Mouse (Mus musculus) stomach, postnatal 0 days (tissue): Measurements from ENCODE around the gene Acaa1b. TPM values are rescaled to one million over a fixed set of nuclear protein-coding genes. Genes with fewer than 3 reads are reported as not detected.
A peak's percentile ranks its signal among the peaks of the same experiment; 100 is the strongest.

Experiments used
- ATAC-seq: fragments of 200-750 bp; cut with Nextera tagmentation; 2 replicates; pipeline ENCODE4 v1.8.0; 2017; ENCODE audit not compliant: low FRiP score, low TSS enrichment
- DNase-seq: peaks from one replicate; pipeline ENCODE4 v3.0.0-alpha.2; 2016; ENCODE audit warnings: low spot score
- H3K27ac ChIP-seq: fragments of 300-500 bp; sonication (generic); replicated peaks from 2 replicates; pipeline ENCODE4 v1.5.1; 2014; ENCODE audit warnings: mild to moderate bottlenecking, control low read depth
- H3K27me3 ChIP-seq: fragments of 300-500 bp; sonication (generic); 2 replicates; pipeline ENCODE4 v1.6.1; 2014; ENCODE audit warnings: low read length; ENCODE audit not compliant: control insufficient read depth, insufficient read depth
- H3K36me3 ChIP-seq: fragments of 300-500 bp; sonication (generic); 2 replicates; pipeline ENCODE4 v1.6.1; 2014; ENCODE audit warnings: low read length, mixed read lengths; ENCODE audit not compliant: control insufficient read depth, insufficient read depth
- H3K4me1 ChIP-seq: fragments of 300-500 bp; sonication (generic); replicated peaks from 2 replicates; pipeline ENCODE4 v1.6.1; 2014; ENCODE audit warnings: antibody characterized with exemption; ENCODE audit not compliant: control insufficient read depth, insufficient read depth
- H3K4me2 ChIP-seq: fragments of 300-500 bp; sonication (generic); replicated peaks from 2 replicates; pipeline ENCODE4 v1.6.1; 2014; ENCODE audit warnings: low read depth, mild to moderate bottlenecking, control low read depth, moderate library complexity
- H3K4me3 ChIP-seq: fragments of 300-500 bp; sonication (generic); 2 replicates; pipeline ENCODE4 v1.5.1; 2014; ENCODE audit warnings: low read depth, low read length, control low read depth
- H3K9ac ChIP-seq: fragments of 300-500 bp; sonication (generic); 2 replicates; pipeline ENCODE4 v1.6.1; 2014; ENCODE audit warnings: mild to moderate bottlenecking, low read length, control low read depth, mixed read lengths
- H3K9me3 ChIP-seq: fragments of 300-500 bp; sonication (generic); 2 replicates; pipeline ENCODE4 v1.6.1; 2016; ENCODE audit warnings: low read length; ENCODE audit not compliant: control insufficient read depth
- CTCF ChIP-seq: IDR thresholded peaks from 2 replicates; pipeline ENCODE4 v1.5.1; 2016; ENCODE audit warnings: antibody characterized with exemption, low read depth, mild to moderate bottlenecking, moderate library complexity
- EP300 ChIP-seq: optimal IDR thresholded peaks from 2 replicates; pipeline ENCODE3; 2016; ENCODE audit warnings: antibody characterized with exemption
- WGBS: fragments of 180-500 bp; shearing (Covaris S2); extraction: QIAGEN DNeasy Blood & Tissue Kit; methylation state at CpG from one replicate; pipeline ENCODE4 v1.1.7; 2014; 5-methylcytosine and 5-hydroxymethylcytosine counted together
- polyA plus RNA-seq: library from polyadenylated mRNA; unstranded; fragments of >200 nt; fragmentation: Nextera tagmentation; extraction: Ambion mirVana; gene quantifications from 2 replicates; pipeline ENCODE4 v1.2.1, GENCODE M21; 2015

Gene Acaa1b
- polyA plus RNA-seq, 1 experiment from 2014 or later, result 10.7 TPM

- no peak for DNase-seq
- no peaks in the 10 kb centered on the region for H3K9me3 ChIP-seq
- H3K27ac ChIP-seq, result no peak overlapping the region
- ATAC-seq, result peak; percentile 38; the same call in 1 of the 2 replicates
- H3K36me3 ChIP-seq, result no peaks in the 10 kb centered on the region
- no peak overlapping the region for H3K9ac ChIP-seq
- 76% methylated on average over 3 of the region's 3 CpGs for WGBS
- TF ChIP-seq CTCF, result no peak
- TF ChIP-seq EP300, result no peak
- H3K27me3 ChIP-seq, result no peaks in the 10 kb centered on the region
- no peak overlapping the region for H3K4me2 ChIP-seq
- no peaks in the 10 kb centered on the region for H3K4me1 ChIP-seq
- no peak overlapping the region for H3K4me3 ChIP-seq
Measured at GRCm38 (mm10) chr9:119160689-119161088, 3.8 kb upstream of the Acaa1b start.

DNA sequence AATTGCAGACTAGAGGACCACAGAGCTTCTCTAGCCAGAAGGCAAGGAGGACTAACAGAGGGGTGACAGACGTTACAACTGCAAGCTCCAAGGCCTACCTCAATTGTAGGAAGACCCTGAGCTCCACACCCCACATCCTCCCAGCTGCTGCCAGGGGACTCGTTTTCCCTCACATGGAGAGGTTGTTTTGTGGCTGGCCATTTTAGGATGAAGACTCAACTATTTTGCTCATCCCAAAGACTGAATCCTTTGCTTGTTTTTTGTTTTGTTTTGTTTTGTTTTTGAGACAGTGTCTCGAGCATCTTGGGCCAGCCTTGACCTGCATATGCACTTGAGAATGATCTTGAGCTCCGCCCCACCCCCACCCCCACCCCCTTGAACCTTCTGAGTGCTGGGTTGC, 2.0 kb upstream of the Acaa1b start, which contains the start of gene Gm47289:
TSS of gene Gm47289 (plus strand) at position 301 of the 400 bp plus-strand sequence.
- Histone ChIP-seq H3K9me3 (no peaks in the 10 kb centered on the region), H3K9ac (no peak within 1 kb of the TSS), H3K27me3 (no peaks in the 10 kb centered on the region), H3K4me2 (no peak within 1 kb of the TSS), H3K4me3 (no peak within 1 kb of the TSS), H3K4me1 (no peaks in the 10 kb centered on the region), H3K36me3 (no peaks in the 10 kb centered on the region), H3K27ac (no peak within 1 kb of the TSS)
- DNase-seq, result no peak
- ATAC-seq, result no peak
- 55% methylated on average over 4 of the region's 4 CpGs for WGBS
- no peak for TF ChIP-seq EP300
- no peak for TF ChIP-seq CTCF

DNA sequence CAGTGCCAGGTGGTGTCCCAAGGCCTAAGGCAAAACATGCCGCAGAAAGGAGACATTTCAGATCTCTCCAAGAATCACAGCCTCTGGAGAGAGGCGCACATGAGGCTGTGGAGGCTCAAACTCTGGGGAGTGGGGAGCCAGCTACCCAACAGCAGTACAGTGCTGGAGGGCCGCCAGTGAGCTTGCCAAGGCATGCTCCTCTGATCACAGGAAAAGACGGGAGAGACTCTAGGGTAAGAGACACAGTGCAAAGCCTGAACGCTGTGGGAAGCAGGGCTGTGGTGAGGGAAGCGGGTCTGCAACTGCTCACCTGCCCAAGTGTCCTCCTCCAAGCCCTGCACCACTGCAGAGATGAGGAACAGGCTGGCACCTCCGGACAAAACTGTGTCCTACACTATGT, 1.1 kb downstream of the Acaa1b start:
- H3K27ac ChIP-seq, result no peak overlapping the region
- H3K4me3 ChIP-seq, result no peak overlapping the region
- H3K9ac ChIP-seq, result no peak overlapping the region
- TF ChIP-seq CTCF (no peak), EP300 (no peak)
- H3K27me3 ChIP-seq, result no peaks in the 10 kb centered on the region
- no peaks in the 10 kb centered on the region for H3K9me3 ChIP-seq
- ATAC-seq (no peak), DNase-seq (no peak)
- H3K36me3 ChIP-seq, result no peaks in the 10 kb centered on the region
- no peak overlapping the region for H3K4me2 ChIP-seq
- no peaks in the 10 kb centered on the region for H3K4me1 ChIP-seq
- 49% methylated on average over 7 of the region's 7 CpGs for WGBS

DNA sequence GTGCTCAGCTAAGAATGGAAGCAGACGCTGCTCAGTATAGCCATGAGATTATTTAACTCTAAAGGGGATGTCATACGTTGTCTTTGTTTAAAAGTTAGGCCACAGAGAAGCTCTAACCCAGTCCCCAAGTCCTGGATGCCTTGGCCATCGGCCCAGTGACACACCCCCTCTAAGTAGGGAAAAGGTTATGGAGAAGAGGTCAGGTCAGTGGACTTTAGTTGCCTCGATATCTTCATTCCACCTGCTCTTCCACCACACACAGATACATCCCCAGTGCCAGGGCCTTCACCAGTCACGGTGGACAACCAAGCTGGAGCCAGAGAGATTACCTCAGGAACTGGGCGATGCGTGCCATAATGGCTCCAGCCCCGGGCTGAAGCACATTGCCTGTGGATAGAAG, 1.5 kb downstream of the Acaa1b start:
- WGBS, result 70% methylated on average over 8 of the region's 8 CpGs
- TF ChIP-seq CTCF (no peak), EP300 (no peak)

DNA sequence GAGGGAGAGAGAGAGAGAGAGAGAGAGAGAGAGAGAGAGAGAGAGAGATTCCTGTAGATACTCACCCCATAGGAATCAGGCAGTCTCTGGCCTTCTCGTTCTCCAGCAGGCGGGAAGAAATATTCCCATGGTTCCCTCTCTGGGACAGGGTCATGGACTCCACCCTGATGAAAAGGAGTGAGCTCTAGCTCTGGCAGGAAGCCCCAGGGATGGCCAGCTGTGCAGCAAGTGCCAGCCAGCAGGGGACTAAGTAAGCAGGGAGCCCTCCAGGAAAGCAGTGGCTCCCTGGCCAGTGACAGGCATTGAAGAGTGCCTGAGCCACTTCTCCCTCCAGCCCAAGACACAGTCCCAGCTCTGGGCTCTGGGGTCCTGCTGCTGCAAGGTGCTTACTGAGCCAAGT, 5.1 kb downstream of the Acaa1b start:
- no peaks in the 10 kb centered on the region for H3K4me1 ChIP-seq
- ATAC-seq, result no peak
- H3K27me3 ChIP-seq, result no peaks in the 10 kb centered on the region
- H3K4me2 ChIP-seq, result no peak overlapping the region
- no peaks in the 10 kb centered on the region for H3K9me3 ChIP-seq
- H3K9ac ChIP-seq, result no peak overlapping the region
- H3K36me3 ChIP-seq, result no peaks in the 10 kb centered on the region
- H3K27ac ChIP-seq, result no peak overlapping the region
- WGBS, result 56% methylated on average over 2 of the region's 2 CpGs
- DNase-seq, result no peak
- TF ChIP-seq EP300 (no peak), CTCF (no peak)
- H3K4me3 ChIP-seq, result no peak overlapping the region

More for the DNA sequence above, 1.5 kb downstream of the Acaa1b start:
- ATAC-seq, result no peak
- H3K4me2 ChIP-seq, result no peak overlapping the region
- no peaks in the 10 kb centered on the region for H3K27me3 ChIP-seq
- H3K9ac ChIP-seq, result no peak overlapping the region
- H3K4me3 ChIP-seq, result no peak overlapping the region
- no peak overlapping the region for H3K27ac ChIP-seq
- H3K36me3 ChIP-seq, result no peaks in the 10 kb centered on the region
- no peaks in the 10 kb centered on the region for H3K4me1 ChIP-seq
- no peak for DNase-seq
- H3K9me3 ChIP-seq, result no peaks in the 10 kb centered on the region

DNA sequence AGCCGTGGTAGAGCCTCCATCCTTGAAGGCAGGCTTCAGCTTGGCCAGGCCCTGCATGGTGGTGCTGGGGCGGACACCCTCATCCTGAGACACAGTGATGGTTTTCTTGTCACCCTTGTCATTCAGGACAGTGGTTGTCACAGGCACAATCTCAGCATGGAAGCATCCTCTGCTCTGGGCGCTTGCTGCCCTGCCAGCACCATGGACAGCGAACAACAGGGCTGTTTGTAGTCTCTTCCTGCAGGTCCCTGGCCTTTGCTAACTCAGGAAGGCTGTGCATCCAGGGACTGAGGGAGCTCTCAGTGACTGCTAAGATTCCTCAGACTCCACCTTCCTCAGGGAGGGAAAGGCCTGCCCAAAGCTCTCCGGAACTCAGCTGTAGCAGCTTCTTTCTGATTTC, 7.3 kb downstream of the Acaa1b start:
- Histone ChIP-seq H3K4me3 (no peak overlapping the region), H3K4me1 (no peaks in the 10 kb centered on the region), H3K9me3 (no peaks in the 10 kb centered on the region), H3K4me2 (no peak overlapping the region), H3K9ac (no peak overlapping the region), H3K36me3 (no peaks in the 10 kb centered on the region), H3K27me3 (no peaks in the 10 kb centered on the region), H3K27ac (no peak overlapping the region)
- 16% methylated on average over 5 of the region's 5 CpGs for WGBS
- no peak for TF ChIP-seq EP300
- no peak for TF ChIP-seq CTCF
- no peak for ATAC-seq
- peak; percentile 73 for DNase-seq
